Mouse (Mus musculus): Measurements from ENCODE around the gene Il13ra1. TPM values are rescaled to one million over a fixed set of nuclear protein-coding genes. Genes with fewer than 3 reads are reported as not detected.

Il13ra1 gene
- 0.16 to 0.55 TPM (median 0.45 TPM) in 4 replicates for total RNA-seq (2023)

GRCm38 (mm10) chrX:36111622-36112421 is at the start of gene Il13ra1:
TSS of gene Il13ra1 (plus strand) at chrX:36112110.

GRCm38 (mm10) chrX:36195736-36196525 is 84.0 kb downstream of the Il13ra1 start, which contains the start of gene Zcchc12:
TSS of gene Zcchc12 (plus strand) at chrX:36195904.

Other genes starting within 250 kb of the Il13ra1 start
- 121 to 131 TPM (median 128 TPM) in 4 replicates for gene Dock11, start 223.3 kb upstream of the Il13ra1 start, total RNA-seq (2023)
- gene Zcchc12, start 83.8 kb downstream of the Il13ra1 start, total RNA-seq (2023), result not detected in 4 replicates
- 0.35 to 1.5 TPM (median 1.0 TPM) in 4 replicates for gene Lonrf3, start 216.2 kb downstream of the Il13ra1 start, total RNA-seq (2023)